Mouse (Mus musculus) left cerebral cortex, postnatal 14 days (tissue): Measurements from ENCODE around the gene Cox8b. TPM values are rescaled to one million over a fixed set of nuclear protein-coding genes. Genes with fewer than 3 reads are reported as not detected.
"Not testable (repeated sequence)": the region's sequence is repeated elsewhere in the genome, so short reads cannot be mapped to it uniquely, and the experiment has no call there.

Experiments
- DNase-seq, 2 experiments: peaks; one replicate each; pipeline ENCODE4 v3.0.0; 2021 to 2022; ENCODE audit warnings: low spot score in 2 of 2, mixed read lengths in 1 of 2
- intact Hi-C: fragments of 180-260 bp; cut with DNase I; formaldehyde crosslinking; loops from one replicate; pipeline ENCODE4 v1.15.1; 2025
- total RNA-seq, 2 experiments: library from RNA; stranded (reverse); gene quantifications; 2 replicates each; pipeline ENCODE4 v1.2.3; 2021

Gene Cox8b
- total RNA-seq, 2 experiments from 2014 or later: 1.6 TPM; not detected in 1

GRCm38 (mm10) chr7:140919911-140920310 lies 19.7 kb upstream of the Cox8b start:
- intact Hi-C loops: no loop called here
- DNase-seq: no peak

- intact Hi-C loops: no loop called here
- no peak for DNase-seq
Observed at GRCm38 (mm10) chr7:140914031-140914690, 13.9 kb upstream of the Cox8b start.

GRCm38 (mm10) chr7:140912846-140913482 lies 12.7 kb upstream of the Cox8b start:
- no peak for DNase-seq
- intact Hi-C loops: no loop called here

GRCm38 (mm10) chr7:140912293-140912692 lies 12.0 kb upstream of the Cox8b start:
- intact Hi-C loops: no loop called here
- DNase-seq: peak in 1 of 2 experiments; percentile 29

- peak in 1 of 2 experiments; percentile 74 for DNase-seq
- intact Hi-C loops: loop anchor here (1.0 to 10.0 kb wide), 2 partner anchors 140 to 266 kb away; partner anchors contain the start of gene Rnh1
Observed at GRCm38 (mm10) chr7:140908634-140909107, 8.4 kb upstream of the Cox8b start.

- intact Hi-C loops: loop anchor here (1.0 to 10.0 kb wide), 2 partner anchors 140 to 267 kb away; partner anchors contain the start of gene Rnh1
- no peak for DNase-seq
Observed at GRCm38 (mm10) chr7:140908181-140908580, 7.9 kb upstream of the Cox8b start.

GRCm38 (mm10) chr7:140907697-140908096 lies 7.5 kb upstream of the Cox8b start:
- intact Hi-C loops: loop anchor here (1.0 to 10.0 kb wide), 2 partner anchors 141 to 267 kb away; partner anchors contain the start of gene Rnh1
- DNase-seq: no peak

GRCm38 (mm10) chr7:140907131-140907530 lies 6.9 kb upstream of the Cox8b start:
- DNase-seq: no peak
- intact Hi-C loops: loop anchor here (10.0 kb wide), 1 partner anchor 268 kb away; the partner anchor contains the start of gene Rnh1

- intact Hi-C loops: loop anchor here (10.0 kb wide), 1 partner anchor 269 kb away; the partner anchor contains the start of gene Rnh1
- no peak for DNase-seq
Observed at GRCm38 (mm10) chr7:140905642-140906081, 5.4 kb upstream of the Cox8b start.

GRCm38 (mm10) chr7:140903212-140903611 lies 3.0 kb upstream of the Cox8b start:
- intact Hi-C loops: loop anchor here (1.0 to 10.0 kb wide), 3 partner anchors 58 to 826 kb away; partner anchors contain the start of genes Rnh1 and Scgb1c1
- DNase-seq: peak; percentile 78 to 80

GRCm38 (mm10) chr7:140902036-140902875 lies 2.0 kb upstream of the Cox8b start:
- intact Hi-C loops: loop anchor here (5.0 to 10.0 kb wide), 2 partner anchors 273 to 825 kb away; partner anchors contain the start of gene Rnh1
- DNase-seq: no peak

- intact Hi-C loops: no loop called here
- DNase-seq: no peak
Observed at GRCm38 (mm10) chr7:140899121-140899520, 1.1 kb downstream of the Cox8b start.

- intact Hi-C loops: no loop called here
- DNase-seq: no peak
Observed at GRCm38 (mm10) chr7:140897863-140898262, 2.4 kb downstream of the Cox8b start.

GRCm38 (mm10) chr7:140894611-140895010 lies 5.6 kb downstream of the Cox8b start:
- DNase-seq: no peak
- intact Hi-C loops: no loop called here

GRCm38 (mm10) chr7:140894031-140894430 lies 6.2 kb downstream of the Cox8b start:
- DNase-seq: no peak
- intact Hi-C loops: no loop called here

- intact Hi-C loops, DNase-seq: not testable (repeated sequence)
Observed at GRCm38 (mm10) chr7:140890636-140891035, 9.6 kb downstream of the Cox8b start.

- intact Hi-C loops: loop anchor here (1.0 kb wide), 1 partner anchor 26 kb away; the partner anchor contains the start of genes Gm45785 and Ric8a
- DNase-seq: no peak
Observed at GRCm38 (mm10) chr7:140882469-140882803, 17.8 kb downstream of the Cox8b start.

GRCm38 (mm10) chr7:140881696-140882468 lies 18.4 kb downstream of the Cox8b start, which contains the start of the genes Psmd13 and Sirt3:
Gene Psmd13, plus strand, starts transcription at chr7:140881968.
Gene Sirt3, minus strand, starts transcription at chr7:140882309.
- intact Hi-C loops: loop anchor here (1.0 kb wide), 1 partner anchor 26 kb away; the partner anchor contains the start of genes Gm45785 and Ric8a
- DNase-seq: peak; percentile 96
